Mouse (Mus musculus) heart, embryonic 12.5 days (tissue): ENCODE results near the gene Wdr92. TPM values are rescaled to one million over a fixed set of nuclear protein-coding genes. Genes with fewer than 3 reads are reported as not detected.

Source experiments
- ATAC-seq: fragments of 200-750 bp; cut with Nextera tagmentation; 2 replicates; pipeline ENCODE4 v1.8.0; 2017; ENCODE audit warnings: moderate TSS enrichment, moderate library complexity; ENCODE audit not compliant: insufficient number of reproducible peaks, low FRiP score
- H3K27ac ChIP-seq: fragments of 300-500 bp; sonication (generic); 2 replicates; pipeline ENCODE4 v1.5.1; 2016; ENCODE audit warnings: mild to moderate bottlenecking, moderate library complexity; ENCODE audit not compliant: poor library complexity, severe bottlenecking
- H3K27me3 ChIP-seq: fragments of 300-500 bp; sonication (generic); replicated peaks from 2 replicates; pipeline ENCODE4 v1.6.1; 2016; ENCODE audit warnings: mild to moderate bottlenecking, moderate library complexity
- H3K36me3 ChIP-seq: fragments of 300-500 bp; sonication (generic); 2 replicates; pipeline ENCODE4 v1.6.1; 2016; ENCODE audit warnings: mild to moderate bottlenecking, moderate library complexity
- H3K4me1 ChIP-seq: fragments of 300-500 bp; sonication (generic); replicated peaks from 2 replicates; pipeline ENCODE4 v1.6.1; 2016; ENCODE audit warnings: mild to moderate bottlenecking
- H3K4me2 ChIP-seq: fragments of 300-500 bp; sonication (generic); 2 replicates; pipeline ENCODE4 v1.6.1; 2016; ENCODE audit warnings: mild to moderate bottlenecking, moderate library complexity
- H3K4me3 ChIP-seq: fragments of 300-500 bp; sonication (generic); 2 replicates; pipeline ENCODE4 v1.5.1; 2016; ENCODE audit warnings: mild to moderate bottlenecking
- H3K9ac ChIP-seq: fragments of 300-500 bp; sonication (generic); 2 replicates; pipeline ENCODE4 v1.6.1; 2016; ENCODE audit warnings: mild to moderate bottlenecking, moderate library complexity
- H3K9me3 ChIP-seq: fragments of 300-500 bp; sonication (generic); replicated peaks from 2 replicates; pipeline ENCODE4 v1.6.1; 2016; ENCODE audit warnings: mild to moderate bottlenecking, moderate library complexity
- WGBS: fragments of 180-500 bp; shearing (Covaris S2); methylation state at CpG from one replicate; pipeline ENCODE4 v1.1.7; 2016; 5-methylcytosine and 5-hydroxymethylcytosine counted together
- polyA plus RNA-seq: library from polyadenylated mRNA; unstranded; fragments of >200 nt; fragmentation: Nextera tagmentation; extraction: Ambion mirVana; gene quantifications from 2 replicates; pipeline ENCODE4 v1.2.1, GENCODE M21; 2016

The Wdr92 gene
- polyA plus RNA-seq, 1 experiment from 2014 or later, result 21.9 TPM

- Histone ChIP-seq H3K4me1 (peaks cover 8% of the 10 kb centered on the region; the same call in 1 of the 2 replicates), H3K4me3 (peak overlapping the region; percentile 92), H3K27me3 (no peaks in the 10 kb centered on the region), H3K36me3 (no peaks in the 10 kb centered on the region), H3K9ac (peak overlapping the region; percentile 93), H3K27ac (peak overlapping the region; percentile 92), H3K4me2 (peak overlapping the region; percentile 80), H3K9me3 (no peaks in the 10 kb centered on the region)
- under 1% methylated on average over 17 of the region's 17 CpGs for WGBS
- ATAC-seq, result 0 out of 2 replicates have a peak, but pooled peaks have one; percentile 44
Measured at GRCm38 (mm10) chr11:17257861-17258260, 76.0 kb downstream of the Wdr92 start.

GRCm38 (mm10) chr11:17267176-17267575 is 85.3 kb downstream of the Wdr92 start:
- Histone ChIP-seq H3K4me2 (no peak overlapping the region), H3K4me3 (no peak overlapping the region), H3K4me1 (no peaks in the 10 kb centered on the region), H3K36me3 (peaks cover 18% of the 10 kb centered on the region), H3K9me3 (no peaks in the 10 kb centered on the region), H3K27ac (no peak overlapping the region), H3K27me3 (no peaks in the 10 kb centered on the region), H3K9ac (no peak overlapping the region)
- no peak for ATAC-seq
- WGBS, result 91% methylated on average over 4 of the region's 4 CpGs

DNA sequence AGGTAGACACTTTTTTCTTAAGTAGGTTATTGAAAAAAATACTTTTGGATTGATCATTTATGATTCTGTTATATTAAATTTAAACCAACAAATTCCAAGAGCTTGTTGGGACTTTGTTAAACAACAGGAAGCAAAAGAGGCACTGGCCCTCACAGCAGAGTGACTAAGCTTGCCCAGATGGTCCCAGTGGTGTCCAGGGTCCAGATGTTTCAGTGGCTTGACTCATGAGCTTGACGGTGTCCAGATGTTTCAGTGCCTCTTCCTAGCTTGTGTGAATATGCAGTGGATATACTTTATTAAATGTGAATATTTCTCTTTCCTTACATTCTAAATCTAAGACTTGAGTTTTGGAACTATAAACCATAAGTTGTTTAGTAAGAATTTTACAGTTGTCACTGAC is 86.9 kb downstream of the Wdr92 start:
- H3K4me3 ChIP-seq, result no peak overlapping the region
- H3K4me2 ChIP-seq, result no peak overlapping the region
- H3K9ac ChIP-seq, result no peak overlapping the region
- peaks cover 18% of the 10 kb centered on the region for H3K36me3 ChIP-seq
- 91% methylated on average over 1 of the region's 1 CpGs for WGBS
- ATAC-seq, result no peak
- no peaks in the 10 kb centered on the region for H3K4me1 ChIP-seq
- no peak overlapping the region for H3K27ac ChIP-seq
- no peaks in the 10 kb centered on the region for H3K27me3 ChIP-seq
- no peaks in the 10 kb centered on the region for H3K9me3 ChIP-seq

DNA sequence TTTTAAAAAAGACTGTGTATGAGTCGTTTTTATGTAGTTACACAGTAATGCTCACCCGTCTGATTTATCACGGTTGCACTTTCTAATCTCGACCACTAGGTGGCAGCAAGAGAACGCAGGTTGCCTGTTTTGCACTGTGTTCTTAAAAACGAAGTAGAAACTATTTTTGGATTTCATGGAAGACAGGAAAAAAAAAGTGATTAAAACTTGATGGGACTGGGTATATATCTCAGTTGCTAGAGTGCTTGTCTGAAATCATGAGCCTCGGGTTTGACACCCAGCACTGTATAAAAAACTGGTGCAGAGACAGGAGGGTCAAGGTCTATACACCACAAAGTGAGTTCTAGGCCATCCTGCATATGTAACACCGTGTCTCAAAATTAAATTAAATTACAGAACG is 98.1 kb downstream of the Wdr92 start:
- ATAC-seq, result no peak

More for the DNA sequence above, 98.1 kb downstream of the Wdr92 start:
- no peak overlapping the region for H3K4me2 ChIP-seq
- H3K9ac ChIP-seq, result no peak overlapping the region
- no peaks in the 10 kb centered on the region for H3K36me3 ChIP-seq
- H3K27ac ChIP-seq, result no peak overlapping the region
- H3K27me3 ChIP-seq, result no peaks in the 10 kb centered on the region
- no peaks in the 10 kb centered on the region for H3K4me1 ChIP-seq
- no peaks in the 10 kb centered on the region for H3K9me3 ChIP-seq
- H3K4me3 ChIP-seq, result no peak overlapping the region
- 12% methylated on average over 9 of the region's 9 CpGs for WGBS

Other genes starting within 250 kb of the Wdr92 start
- gene Fbxo48, start 230.7 kb upstream of the Wdr92 start, polyA plus RNA-seq, result 1.1 and 1.3 TPM in 2 replicates
- gene Cnrip1, start 130.5 kb upstream of the Wdr92 start, polyA plus RNA-seq, result 9.6 and 9.9 TPM in 2 replicates
- 6.0 and 7.5 TPM in 2 replicates for gene Plek, start 129.7 kb upstream of the Wdr92 start, polyA plus RNA-seq
- gene Ppp3r1, start 22.8 kb upstream of the Wdr92 start, polyA plus RNA-seq, result 85.1 and 87.1 TPM in 2 replicates
- 67.8 and 74.9 TPM in 2 replicates for gene Pno1, start 29.5 kb downstream of the Wdr92 start, polyA plus RNA-seq
- gene C1d, start 75.5 kb downstream of the Wdr92 start, polyA plus RNA-seq, result 81.1 and 81.5 TPM in 2 replicates